Mouse (Mus musculus): Measurements from ENCODE around the gene Dlg5.

DNA sequence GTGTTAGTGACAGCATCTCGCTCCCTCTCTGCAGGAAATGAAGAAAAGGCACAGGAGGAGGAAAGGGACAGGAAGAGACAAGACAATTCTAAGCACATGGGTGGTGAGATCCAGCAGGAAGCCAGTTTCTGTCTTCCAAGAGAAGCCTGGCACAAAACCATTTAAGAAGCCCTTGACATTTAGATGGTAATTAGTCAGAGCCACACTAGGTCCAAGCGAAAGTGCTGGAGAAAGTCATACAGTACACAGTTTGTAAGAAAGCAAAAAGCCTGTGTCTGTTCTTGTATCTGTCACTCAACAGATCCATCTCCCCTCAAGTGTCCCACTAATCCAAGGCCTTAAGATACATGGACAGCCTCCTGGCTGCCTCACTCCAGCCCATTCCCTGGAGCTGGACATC is 3.7 kb downstream of the Dlg5 start:
- TF ChIP-seq POLR2A (IDR thresholded peaks at IDR 0.05; ENCODE audit: borderline replicate concordance, insufficient read depth, low read length) = no peak
- no peak for TF ChIP-seq CTCF (IDR thresholded peaks at IDR 0.05; ENCODE audit: borderline replicate concordance, insufficient read depth, low read depth, low read length)

Data from cerebellum, adult 2 months (tissue).